Mouse (Mus musculus) limb, embryonic 14.5 days (tissue): ENCODE data around the gene Ppie. TPM values are rescaled to one million over a fixed set of nuclear protein-coding genes. Genes with fewer than 3 reads are reported as not detected.

Experiments
- ATAC-seq: fragments of 200-750 bp; cut with Nextera tagmentation; 2 replicates; pipeline ENCODE4 v1.8.0; 2017; ENCODE audit warnings: low read depth, moderate number of reproducible peaks, moderate TSS enrichment; ENCODE audit not compliant: low FRiP score
- DNase-seq: peaks from one replicate; pipeline ENCODE4 v3.0.0-alpha.2; 2015; ENCODE audit warnings: low spot score
- H3K27ac ChIP-seq: fragments of 300-500 bp; sonication (generic); replicated peaks from 2 replicates; pipeline ENCODE4 v1.5.1; 2014; ENCODE audit warnings: low read depth, mild to moderate bottlenecking, low read length, moderate library complexity, mixed read lengths
- H3K27me3 ChIP-seq: fragments of 300-500 bp; sonication (generic); 2 replicates; pipeline ENCODE4 v1.6.1; 2014; ENCODE audit warnings: low read length, mixed read lengths; ENCODE audit not compliant: control insufficient read depth, insufficient read depth
- H3K36me3 ChIP-seq: fragments of 300-500 bp; sonication (generic); 2 replicates; pipeline ENCODE4 v1.6.1; 2014; ENCODE audit warnings: mild to moderate bottlenecking, low read length, moderate library complexity, mixed read lengths; ENCODE audit not compliant: control insufficient read depth, insufficient read depth
- H3K4me1 ChIP-seq: fragments of 300-500 bp; sonication (generic); 2 replicates; pipeline ENCODE4 v1.6.1; 2014; ENCODE audit warnings: antibody characterized with exemption, low read length, mixed read lengths; ENCODE audit not compliant: control insufficient read depth, insufficient read depth
- H3K4me2 ChIP-seq: fragments of 300-500 bp; sonication (generic); replicated peaks from 2 replicates; pipeline ENCODE4 v1.6.1; 2014; ENCODE audit warnings: low read depth, mild to moderate bottlenecking, low read length, moderate library complexity; ENCODE audit not compliant: severe bottlenecking
- H3K4me3 ChIP-seq: fragments of 300-500 bp; sonication (generic); replicated peaks from 2 replicates; pipeline ENCODE4 v1.5.1; 2014; ENCODE audit warnings: low read length
- H3K9ac ChIP-seq: fragments of 300-500 bp; sonication (generic); 2 replicates; pipeline ENCODE4 v1.6.1; 2014; ENCODE audit warnings: mild to moderate bottlenecking, low read depth, low read length, moderate library complexity; ENCODE audit not compliant: severe bottlenecking
- H3K9me3 ChIP-seq: fragments of 300-500 bp; sonication (generic); 2 replicates; pipeline ENCODE4 v1.6.1; 2016; ENCODE audit warnings: low read length; ENCODE audit not compliant: control insufficient read depth
- POLR2A ChIP-seq: fragments of 200-500 bp; IDR thresholded peaks from 2 replicates; pipeline ENCODE4 v1.8.0; 2012; ENCODE audit warnings: inconsistent platforms, mild to moderate bottlenecking, moderate library complexity, borderline replicate concordance; ENCODE audit not compliant: insufficient read depth, insufficient read length; ENCODE audit errors: extremely low read depth
- WGBS: fragments of 180-500 bp; shearing (Covaris S2); extraction: QIAGEN DNeasy Blood & Tissue Kit; methylation state at CpG from one replicate; pipeline ENCODE4 v1.1.7; 2014; 5-methylcytosine and 5-hydroxymethylcytosine counted together
- polyA plus RNA-seq, 2 experiments: library from polyadenylated mRNA; depleted of rRNA in 1 of 2; stranded (reverse) in 1 of 2; unstranded in 1 of 2; fragments of >200 nt; fragmentation: Nextera tagmentation in 1 of 2; extraction: Ambion mirVana in 1 of 2; gene quantifications; 2 replicates each; pipeline versions ENCODE4 v1.2.1 to v1.2.3; 2012 to 2014

The Ppie gene
- polyA plus RNA-seq, 2 experiments = 57.6 to 96.4 TPM

DNA sequence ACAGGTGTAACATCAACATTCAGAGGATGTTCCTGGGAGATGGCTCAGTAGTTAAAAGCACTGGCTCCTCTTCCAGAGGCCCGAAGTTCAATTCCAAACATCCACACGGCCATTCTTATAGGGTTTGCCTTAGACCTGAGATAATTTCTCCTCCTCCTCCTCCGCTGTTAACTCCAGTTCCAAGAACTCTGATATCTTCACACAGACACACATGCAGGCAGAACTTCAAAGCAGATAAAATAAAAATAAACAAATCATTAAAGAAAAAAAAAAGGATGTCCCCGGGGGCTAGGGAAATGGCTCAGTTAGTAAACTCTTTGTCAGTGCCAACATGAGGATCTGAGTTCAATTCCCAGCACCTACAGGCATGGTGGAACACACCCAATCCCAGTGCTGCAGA lies 61.5 kb downstream of the Ppie start:
- Histone ChIP-seq H3K36me3 (no peaks in the 10 kb centered on the region), H3K9ac (no peak overlapping the region), H3K27me3 (no peaks in the 10 kb centered on the region), H3K9me3 (no peaks in the 10 kb centered on the region), H3K4me1 (no peaks in the 10 kb centered on the region), H3K4me2 (no peak overlapping the region), H3K27ac (no peak overlapping the region), H3K4me3 (no peak overlapping the region)
- no peak for TF ChIP-seq POLR2A
- 75% methylated on average over 4 of the region's 4 CpGs for WGBS
- DNase-seq (no peak), ATAC-seq (no peak)

Other genes with a start within 250 kb of the Ppie start
- gene Mfsd2a, start 178.8 kb downstream of the Ppie start, polyA plus RNA-seq (2012; rRNA removed) = 13.1 and 16.4 TPM in 2 replicates
- gene Mfsd2a, start 178.8 kb downstream of the Ppie start, polyA plus RNA-seq (2014; fragmentation: Nextera tagmentation; extraction: Ambion mirVana) = 9.1 and 9.3 TPM in 2 replicates
- 24.6 and 26.2 TPM in 2 replicates for gene Mycl, start 144.3 kb downstream of the Ppie start, polyA plus RNA-seq (2012; rRNA removed)
- gene Mycl, start 144.3 kb downstream of the Ppie start, polyA plus RNA-seq (2014; fragmentation: Nextera tagmentation; extraction: Ambion mirVana) = 39.2 and 41.1 TPM in 2 replicates
- gene Trit1, start 123.4 kb downstream of the Ppie start, polyA plus RNA-seq (2012; rRNA removed) = 13.7 and 15.0 TPM in 2 replicates
- 18.9 and 20.1 TPM in 2 replicates for gene Trit1, start 123.4 kb downstream of the Ppie start, polyA plus RNA-seq (2014; fragmentation: Nextera tagmentation; extraction: Ambion mirVana)
- 1.5 and 1.9 TPM in 2 replicates for gene Bmp8b, start 34.8 kb downstream of the Ppie start, polyA plus RNA-seq (2012; rRNA removed)
- 0.93 and 1.3 TPM in 2 replicates for gene Bmp8b, start 34.8 kb downstream of the Ppie start, polyA plus RNA-seq (2014; fragmentation: Nextera tagmentation; extraction: Ambion mirVana)
- 0.35 and 0.41 TPM in 2 replicates for gene Oxct2b, start 23.7 kb downstream of the Ppie start, polyA plus RNA-seq (2012; rRNA removed)
- gene Oxct2b, start 23.7 kb downstream of the Ppie start, polyA plus RNA-seq (2014; fragmentation: Nextera tagmentation; extraction: Ambion mirVana) = 0.33 TPM in 1 of 2 replicates, not detected in the other
- gene Hpcal4, start 43.3 kb upstream of the Ppie start, polyA plus RNA-seq (2012; rRNA removed) = 0.12 and 0.34 TPM in 2 replicates
- 0.26 and 1.1 TPM in 2 replicates for gene Hpcal4, start 43.3 kb upstream of the Ppie start, polyA plus RNA-seq (2014; fragmentation: Nextera tagmentation; extraction: Ambion mirVana)
- 0.05 TPM in 1 of 2 replicates, not detected in the other for gene Nt5c1a, start 61.6 kb upstream of the Ppie start, polyA plus RNA-seq (2012; rRNA removed)
- gene Nt5c1a, start 61.6 kb upstream of the Ppie start, polyA plus RNA-seq (2014; fragmentation: Nextera tagmentation; extraction: Ambion mirVana) = not detected in 2 replicates
- 8.9 and 11.1 TPM in 2 replicates for gene Heyl, start 93.6 kb upstream of the Ppie start, polyA plus RNA-seq (2012; rRNA removed)
- gene Heyl, start 93.6 kb upstream of the Ppie start, polyA plus RNA-seq (2014; fragmentation: Nextera tagmentation; extraction: Ambion mirVana) = 9.6 and 13.2 TPM in 2 replicates
- 147 and 207 TPM in 2 replicates for gene Pabpc4, start 122.4 kb upstream of the Ppie start, polyA plus RNA-seq (2012; rRNA removed)
- gene Pabpc4, start 122.4 kb upstream of the Ppie start, polyA plus RNA-seq (2014; fragmentation: Nextera tagmentation; extraction: Ambion mirVana) = 57.2 and 59.1 TPM in 2 replicates
- 0.20 and 0.21 TPM in 2 replicates for gene Oxct2a, start 183.7 kb upstream of the Ppie start, polyA plus RNA-seq (2012; rRNA removed)
- gene Oxct2a, start 183.7 kb upstream of the Ppie start, polyA plus RNA-seq (2014; fragmentation: Nextera tagmentation; extraction: Ambion mirVana) = not detected in 2 replicates
- gene Bmp8a, start 203.3 kb upstream of the Ppie start, polyA plus RNA-seq (2012; rRNA removed) = 1.4 and 1.6 TPM in 2 replicates
- 1.8 and 1.9 TPM in 2 replicates for gene Bmp8a, start 203.3 kb upstream of the Ppie start, polyA plus RNA-seq (2014; fragmentation: Nextera tagmentation; extraction: Ambion mirVana)